ENCODE assay signal across 24 mouse cellular contexts in genomic region chr8:84032777-84033176, GRCm38 (mm10). TPM values are rescaled to one million over a fixed set of nuclear protein-coding genes. Genes with fewer than 3 reads are reported as not detected.
DNase-seq lines count a peak whose midpoint lies in the region; ATAC-seq lines count a peak whose summit lies in the region.
"Had no signal": no experiment of that assay in that cellular context is flagged by ENCODE, and none has a peak within 500 bp of the region (broad histone marks: within the 10 kb centered on the region; RNA-seq: fewer than 3 reads in every experiment).

No protein-coding gene starts in this region.

- H3K9me3 ChIP-seq in intestine, embryonic 16.5 days (ENCODE audit: control insufficient read depth, low read length), result no peaks in the 10 kb centered on the region
- H3K9me3 ChIP-seq: embryonic facial prominence, embryonic 10.5 days; forebrain, embryonic 12.5 days; heart, embryonic 12.5 days; hindbrain, embryonic 15.5 days had no signal

- peak; percentile 72 to 85 for DNase-seq in adrenal gland, adult (ENCODE audit: inconsistent age in 2 of 2, low spot score in 1 of 2)
- no peak for DNase-seq in adrenal gland, postnatal 25 days
- DNase-seq in 3134 (ENCODE audit: extremely low read depth, insufficient read length, low spot score), result peak; percentile 58
- peak; percentile 85 for DNase-seq in NIH3T3 (ENCODE audit: low read depth)
- DNase-seq in fibroblast of lung, adult 2 months (ENCODE audit: low read depth), result peak; percentile 62
- DNase-seq in gastrocnemius, adult 8-10 months (ENCODE audit: low spot score in 2 of 2), result no peak
- DNase-seq: cerebellum, adult 2 months; cerebellum, postnatal 10 days; forebrain, postnatal 0 days; gastrocnemius, postnatal 25 days; kidney, adult 11 months; kidney, adult 9 months had no signal

- H3K27ac ChIP-seq in intestine, embryonic 16.5 days (ENCODE audit: low read length), result no peak overlapping the region
- H3K27ac ChIP-seq: embryonic facial prominence, embryonic 10.5 days; forebrain, embryonic 12.5 days; hindbrain, embryonic 15.5 days had no signal

- no peaks in the 10 kb centered on the region for H3K4me1 ChIP-seq in intestine, embryonic 16.5 days (ENCODE audit: control insufficient read depth, insufficient read depth, low read length)
- H3K4me1 ChIP-seq: forebrain, embryonic 12.5 days; heart, embryonic 12.5 days; hindbrain, embryonic 15.5 days had no signal

- WGBS in intestine, embryonic 16.5 days, result 68% methylated on average over 4 of the region's 4 CpGs

- no peak overlapping the region for H3K4me3 ChIP-seq in intestine, embryonic 16.5 days (ENCODE audit: low read length)
- H3K4me3 ChIP-seq: embryonic facial prominence, embryonic 10.5 days; erythroblast, embryonic 14.5 days; forebrain, embryonic 12.5 days; heart, embryonic 12.5 days; hindbrain, embryonic 15.5 days had no signal

- H3K27me3 ChIP-seq in intestine, embryonic 16.5 days (replicated peaks; ENCODE audit: control insufficient read depth, insufficient read depth, low read length), result no peaks in the 10 kb centered on the region

- no peak overlapping the region for H3K9ac ChIP-seq in intestine, embryonic 16.5 days (ENCODE audit: low read depth, low read length)
- H3K9ac ChIP-seq: forebrain, embryonic 12.5 days; forebrain, postnatal 0 days; heart, embryonic 12.5 days; hindbrain, embryonic 15.5 days had no signal

- ATAC-seq in intestine, embryonic 16.5 days, result no peak
- ATAC-seq: forebrain, postnatal 0 days had no signal

- H3K4me2 ChIP-seq in intestine, embryonic 16.5 days (ENCODE audit: low read depth, low read length), result no peak overlapping the region
- H3K4me2 ChIP-seq: forebrain, embryonic 12.5 days; heart, embryonic 12.5 days; hindbrain, embryonic 15.5 days had no signal

- no peaks in the 10 kb centered on the region for H3K36me3 ChIP-seq in intestine, embryonic 16.5 days (ENCODE audit: control insufficient read depth, insufficient read depth, low read length)
- H3K36me3 ChIP-seq: embryonic facial prominence, embryonic 10.5 days; forebrain, embryonic 12.5 days; hindbrain, embryonic 15.5 days had no signal

RNA-seq across cellular contexts. Expression of gene Il27ra, which starts 9.6 kb away (rescaled TPM):
- 2.5 and 3.6 TPM in 2 replicates for total RNA-seq in adrenal gland, postnatal 25 days (2021)
- polyA plus RNA-seq in intestine, embryonic 16.5 days (2015; fragmentation: Nextera tagmentation; extraction: Ambion mirVana), result 1.2 and 1.4 TPM in 2 replicates
- under 1 TPM; 0.27 to 0.56 (median 0.43) TPM for total RNA-seq in gastrocnemius, adult 8-10 months (2022)
- polyA plus RNA-seq: hindbrain, embryonic 11.5 days had no signal

RNA-seq across cellular contexts. Expression of gene Palm3, which starts 11.5 kb away (rescaled TPM):
- 0.76 and 1.4 TPM in 2 replicates for total RNA-seq in adrenal gland, postnatal 25 days (2021)
- polyA plus RNA-seq in intestine, embryonic 16.5 days (2015; fragmentation: Nextera tagmentation; extraction: Ambion mirVana), result 5.8 and 6.4 TPM in 2 replicates
- under 1 TPM in 2 of 4 experiments, not detected in 2; 0.11 to 0.16 TPM for total RNA-seq in gastrocnemius, adult 8-10 months (2022)
- total RNA-seq: granulocyte monocyte progenitor cell, adult 5-6 weeks had no signal
- polyA plus RNA-seq: erythroblast, embryonic 14.5 days had no signal

RNA-seq across cellular contexts. Expression of gene Rln3, which starts 12.0 kb away (rescaled TPM):
- not detected in 2 replicates for total RNA-seq in adrenal gland, postnatal 25 days (2021)
- polyA plus RNA-seq in intestine, embryonic 16.5 days (2015; fragmentation: Nextera tagmentation; extraction: Ambion mirVana), result 0.23 and 0.37 TPM in 2 replicates
- not detected for total RNA-seq in gastrocnemius, adult 8-10 months (2022)
- total RNA-seq: gastrocnemius, adult 18-20 months; gastrocnemius, postnatal 25 days; granulocyte monocyte progenitor cell, adult 5-6 weeks; heart, adult 8-10 months; heart, postnatal 25 days had no signal
- polyA plus RNA-seq: embryonic facial prominence, embryonic 10.5 days; embryonic facial prominence, embryonic 14.5 days; erythroblast, embryonic 14.5 days; forebrain, embryonic 12.5 days; forebrain, postnatal 0 days; heart, embryonic 12.5 days had no signal

RNA-seq across cellular contexts. Expression of gene 2210011C24Rik, which starts 20.8 kb away (rescaled TPM):
- not detected in 2 replicates for total RNA-seq in adrenal gland, postnatal 25 days (2021)
- polyA plus RNA-seq in intestine, embryonic 16.5 days (2015; fragmentation: Nextera tagmentation; extraction: Ambion mirVana), result 2.1 and 3.1 TPM in 2 replicates
- 1 to 10 TPM; 1.1 to 3.9 (median 2.5) TPM for total RNA-seq in gastrocnemius, adult 8-10 months (2022)
- total RNA-seq: forebrain, postnatal 0 days; granulocyte monocyte progenitor cell, adult 5-6 weeks had no signal
- polyA plus RNA-seq: embryonic facial prominence, embryonic 10.5 days; erythroblast, embryonic 14.5 days; forebrain, embryonic 12.5 days; heart, embryonic 12.5 days; hindbrain, embryonic 11.5 days had no signal

RNA-seq across cellular contexts. Expression of gene 1700067K01Rik, which starts 31.5 kb away (rescaled TPM):
- 0.67 TPM in 1 of 2 replicates, not detected in the other for total RNA-seq in adrenal gland, postnatal 25 days (2021)
- 0.66 and 0.84 TPM in 2 replicates for polyA plus RNA-seq in intestine, embryonic 16.5 days (2015; fragmentation: Nextera tagmentation; extraction: Ambion mirVana)
- total RNA-seq in gastrocnemius, adult 8-10 months (2022), result not detected
- total RNA-seq: gastrocnemius, adult 18-20 months; granulocyte monocyte progenitor cell, adult 5-6 weeks had no signal

Comparison
In these comparisons a context has a peak if more than half of its experiments do, and no peak if none do; other contexts are left out.
1. DNase-seq: peak in adrenal gland, adult (2 of 2), 3134 (single experiment), NIH3T3 (single experiment) and fibroblast of lung, adult 2 months (single experiment); none in adrenal gland, postnatal 25 days (single experiment) and gastrocnemius, adult 8-10 months (0 of 2).